Mouse (Mus musculus): Measurements from ENCODE around the gene Clec1a. TPM values are rescaled to one million over a fixed set of nuclear protein-coding genes. Genes with fewer than 3 reads are reported as not detected.

Clec1a gene
- total RNA-seq, 2 experiments from 2014 or later, result 1.3 to 2.1 TPM

- DNase-seq, result no peak
- intact Hi-C loops (cut with DNase I), result no loop called here
Observed at GRCm38 (mm10) chr6:129407324-129407723, 44.5 kb downstream of the Clec1a start.

- no peak for DNase-seq
- intact Hi-C loops (cut with DNase I), result no loop called here
Observed at GRCm38 (mm10) chr6:129405999-129406398, 45.8 kb downstream of the Clec1a start.

GRCm38 (mm10) chr6:129403391-129403790 is 48.4 kb downstream of the Clec1a start:
- intact Hi-C loops (cut with DNase I), result no loop called here
- DNase-seq, result no peak

GRCm38 (mm10) chr6:129402404-129402803 is 49.4 kb downstream of the Clec1a start:
- intact Hi-C loops (cut with DNase I), result no loop called here
- no peak for DNase-seq

GRCm38 (mm10) chr6:129399945-129400344 is 51.9 kb downstream of the Clec1a start:
- intact Hi-C loops (cut with DNase I), result no loop called here
- no peak for DNase-seq

- intact Hi-C loops (cut with DNase I), result no loop called here
Observed at GRCm38 (mm10) chr6:129396997-129397396, 54.8 kb downstream of the Clec1a start, which contains the start of gene Clec1b. Gene Clec1b, plus strand, starts transcription at chr6:129397297.

GRCm38 (mm10) chr6:129393732-129394131 is 58.1 kb downstream of the Clec1a start:
- intact Hi-C loops (cut with DNase I), result loop anchor here (1.0 to 5.0 kb wide), 2 partner anchors 124 to 166 kb away; no protein-coding TSS in a partner anchor
- no peak for DNase-seq

More at GRCm38 (mm10) chr6:129396997-129397396, 54.8 kb downstream of the Clec1a start, which contains the start of gene Clec1b:
- DNase-seq, result no peak

- intact Hi-C loops (cut with DNase I), result loop anchor here (5.0 kb wide), 1 partner anchor 124 kb away; no protein-coding TSS in a partner anchor
- no peak for DNase-seq
Observed at GRCm38 (mm10) chr6:129393087-129393720, 58.6 kb downstream of the Clec1a start.

GRCm38 (mm10) chr6:129385774-129386173 is 66.0 kb downstream of the Clec1a start, which contains the start of gene Clec12b:
Gene Clec12b, minus strand, starts transcription at chr6:129385874.
- intact Hi-C loops (cut with DNase I), result no loop called here
- DNase-seq, result no peak

GRCm38 (mm10) chr6:129385000-129385399 is 66.8 kb downstream of the Clec1a start:
- DNase-seq, result no peak
- intact Hi-C loops (cut with DNase I), result no loop called here

- intact Hi-C loops (cut with DNase I), result no loop called here
- DNase-seq, result peak; percentile 1
Observed at GRCm38 (mm10) chr6:129383466-129383865, 68.3 kb downstream of the Clec1a start.

- no peak for DNase-seq
- intact Hi-C loops (cut with DNase I), result no loop called here
Observed at GRCm38 (mm10) chr6:129381736-129382135, 70.1 kb downstream of the Clec1a start.

GRCm38 (mm10) chr6:129380454-129380853 is 71.3 kb downstream of the Clec1a start:
- intact Hi-C loops (cut with DNase I), result no loop called here
- no peak for DNase-seq

GRCm38 (mm10) chr6:129374937-129375471 is 76.8 kb downstream of the Clec1a start:
- DNase-seq, result no peak
- intact Hi-C loops (cut with DNase I), result no loop called here

Other genes with a start within 250 kb of the Clec1a start
- not detected for gene Cd69, start 176.6 kb downstream of the Clec1a start, total RNA-seq (2021)
- not detected for gene 4922502D21Rik, start 120.2 kb downstream of the Clec1a start, total RNA-seq (2021)
- gene Clec12a, start 109.3 kb downstream of the Clec1a start, total RNA-seq (2021), result under 1 TPM in 1 of 2 experiments, not detected in 1; 0.28 TPM
- gene Clec12b, start 66.1 kb downstream of the Clec1a start, total RNA-seq (2021), result not detected
- under 1 TPM in 1 of 2 experiments, not detected in 1; 0.68 TPM for gene Clec1b, start 54.7 kb downstream of the Clec1a start, total RNA-seq (2021)
- gene Clec9a, start 43.1 kb downstream of the Clec1a start, total RNA-seq (2021), result not detected
- gene Olr1, start 55.2 kb upstream of the Clec1a start, total RNA-seq (2021), result not detected
- not detected for gene Tmem52b, start 60.6 kb upstream of the Clec1a start, total RNA-seq (2021)
- 100 to 1,000 TPM; 206 to 217 TPM for gene Gabarapl1, start 81.2 kb upstream of the Clec1a start, total RNA-seq (2021)
- gene Klre1, start 125.9 kb upstream of the Clec1a start, total RNA-seq (2021), result not detected
- not detected for gene Klrd1, start 139.8 kb upstream of the Clec1a start, total RNA-seq (2021)
- not detected for gene Klrk1, start 171.9 kb upstream of the Clec1a start, total RNA-seq (2021)
- gene Klrc3, start 191.3 kb upstream of the Clec1a start, total RNA-seq (2021), result not detected
- gene Klrc2, start 208.7 kb upstream of the Clec1a start, total RNA-seq (2021), result not detected
- gene Klrc1, start 227.0 kb upstream of the Clec1a start, total RNA-seq (2021), result not detected